Mouse (Mus musculus) kidney, embryonic 14.5 days (tissue): Measurements from ENCODE around the gene Tagln. TPM values are rescaled to one million over a fixed set of nuclear protein-coding genes. Genes with fewer than 3 reads are reported as not detected.

Source experiments
- ATAC-seq: fragments of 200-750 bp; cut with Nextera tagmentation; 2 replicates; pipeline ENCODE4 v1.8.0; 2017; ENCODE audit warnings: moderate number of reproducible peaks, mild to moderate bottlenecking, moderate TSS enrichment, moderate library complexity; ENCODE audit not compliant: low FRiP score, low TSS enrichment
- H3K27ac ChIP-seq: fragments of 300-500 bp; sonication (generic); 2 replicates; pipeline ENCODE4 v1.5.1; 2014; ENCODE audit warnings: low read depth, mild to moderate bottlenecking, low read length, moderate library complexity, mixed read lengths
- H3K27me3 ChIP-seq: fragments of 300-500 bp; sonication (generic); 2 replicates; pipeline ENCODE4 v1.6.1; 2014; ENCODE audit warnings: mild to moderate bottlenecking, low read length; ENCODE audit not compliant: control insufficient read depth, insufficient read depth
- H3K36me3 ChIP-seq: fragments of 300-500 bp; sonication (generic); 2 replicates; pipeline ENCODE4 v1.6.1; 2014; ENCODE audit warnings: low read length, mixed read lengths; ENCODE audit not compliant: control insufficient read depth, insufficient read depth
- H3K4me1 ChIP-seq: fragments of 300-500 bp; sonication (generic); 2 replicates; pipeline ENCODE4 v1.6.1; 2014; ENCODE audit warnings: low read length, mixed read lengths; ENCODE audit not compliant: control insufficient read depth, insufficient read depth
- H3K4me2 ChIP-seq: fragments of 300-500 bp; sonication (generic); replicated peaks from 2 replicates; pipeline ENCODE4 v1.6.1; 2014; ENCODE audit warnings: low read depth, mild to moderate bottlenecking, low read length
- H3K4me3 ChIP-seq: fragments of 300-500 bp; sonication (generic); 2 replicates; pipeline ENCODE4 v1.5.1; 2014; ENCODE audit warnings: mild to moderate bottlenecking, low read length
- H3K9ac ChIP-seq: fragments of 300-500 bp; sonication (generic); 2 replicates; pipeline ENCODE4 v1.6.1; 2014; ENCODE audit warnings: low read depth, mild to moderate bottlenecking, low read length, moderate library complexity
- H3K9me3 ChIP-seq: fragments of 300-500 bp; sonication (generic); 2 replicates; pipeline ENCODE4 v1.6.1; 2016; ENCODE audit warnings: low read length; ENCODE audit not compliant: control insufficient read depth
- WGBS: fragments of 180-500 bp; shearing (Covaris S2); extraction: QIAGEN DNeasy Blood & Tissue Kit; methylation state at CpG from one replicate; pipeline ENCODE4 v1.1.7; 2014; 5-methylcytosine and 5-hydroxymethylcytosine counted together
- polyA plus RNA-seq: library from polyadenylated mRNA; unstranded; fragments of >200 nt; fragmentation: Nextera tagmentation; extraction: Ambion mirVana; gene quantifications from 2 replicates; pipeline ENCODE4 v1.2.1, GENCODE M21; 2014

Tagln gene
- polyA plus RNA-seq, 1 experiment from 2014 or later = 35.9 TPM

DNA sequence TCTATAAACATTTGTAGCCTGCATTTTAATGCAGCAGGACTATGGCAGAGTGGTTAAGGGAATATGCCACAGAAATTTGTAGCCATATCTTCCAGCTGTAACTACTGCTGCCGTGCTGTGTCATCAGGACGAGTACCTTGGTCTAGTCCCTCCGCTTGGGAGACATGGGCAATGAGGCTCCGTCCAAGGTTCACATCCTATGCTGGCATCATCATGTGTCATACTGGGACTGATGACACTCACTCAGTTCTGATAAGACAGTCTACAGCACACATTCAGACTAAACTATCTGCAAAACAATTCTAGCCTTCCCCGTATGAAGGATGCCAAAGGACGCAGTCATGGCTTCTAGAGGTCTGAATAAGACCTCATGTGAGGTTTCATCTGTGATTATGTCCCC is 27.7 kb upstream of the Tagln start:
- no peak overlapping the region for H3K27ac ChIP-seq
- H3K4me2 ChIP-seq = no peak overlapping the region
- H3K36me3 ChIP-seq = peaks cover 70% of the 10 kb centered on the region
- H3K9ac ChIP-seq = no peak overlapping the region
- WGBS = 93% methylated on average over 6 of the region's 6 CpGs
- no peaks in the 10 kb centered on the region for H3K9me3 ChIP-seq
- no peak for ATAC-seq
- no peaks in the 10 kb centered on the region for H3K4me1 ChIP-seq
- no peaks in the 10 kb centered on the region for H3K27me3 ChIP-seq
- no peak overlapping the region for H3K4me3 ChIP-seq

DNA sequence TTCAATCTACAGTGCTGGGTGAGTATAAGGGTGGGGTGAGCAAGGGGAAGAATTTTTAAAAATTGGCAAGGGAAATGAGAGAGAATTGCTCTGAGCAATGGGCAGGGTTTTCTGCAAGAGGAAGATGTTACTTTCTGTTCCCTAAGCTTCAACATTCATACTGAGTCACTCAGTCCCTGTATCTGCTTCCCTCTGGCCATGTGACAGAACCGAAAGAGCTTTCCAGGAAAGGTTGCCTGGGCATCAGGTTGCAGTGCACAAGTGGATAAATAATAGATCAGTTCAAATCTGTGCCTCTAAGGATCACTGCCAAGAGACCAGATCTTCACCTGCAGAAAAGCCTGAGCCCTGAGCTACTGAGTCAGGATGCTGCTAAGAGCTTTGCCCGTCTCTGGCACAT is 26.0 kb upstream of the Tagln start:
- Histone ChIP-seq H3K27ac (no peak overlapping the region), H3K9ac (no peak overlapping the region), H3K36me3 (peaks cover 53% of the 10 kb centered on the region), H3K4me2 (no peak overlapping the region), H3K4me1 (no peaks in the 10 kb centered on the region), H3K27me3 (no peaks in the 10 kb centered on the region), H3K9me3 (no peaks in the 10 kb centered on the region), H3K4me3 (no peak overlapping the region)
- ATAC-seq = no peak
- WGBS = 80% methylated on average over 2 of the region's 2 CpGs

DNA sequence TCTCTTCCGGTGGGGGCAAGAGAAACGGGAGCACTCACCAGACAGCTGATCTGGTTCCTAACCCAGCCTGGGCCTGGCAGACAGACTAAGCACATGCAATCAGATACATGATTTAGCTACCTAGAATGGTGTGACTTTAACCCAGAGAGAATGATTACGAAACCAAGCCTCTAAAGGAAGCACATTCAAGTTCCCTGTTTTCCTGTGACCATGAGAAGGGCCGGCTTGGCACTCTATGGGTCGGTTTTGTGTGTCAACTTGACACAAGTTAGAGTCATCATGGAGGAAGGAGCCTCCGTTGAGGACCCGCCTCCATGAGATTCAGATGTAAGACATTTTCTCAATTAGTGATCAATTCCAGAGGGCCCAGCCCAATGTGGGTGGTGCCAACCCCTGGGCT is 23.8 kb upstream of the Tagln start:
- H3K36me3 ChIP-seq = peaks cover 32% of the 10 kb centered on the region
- WGBS = 82% methylated on average over 7 of the region's 7 CpGs
- no peak overlapping the region for H3K4me2 ChIP-seq
- no peak overlapping the region for H3K9ac ChIP-seq
- H3K9me3 ChIP-seq = no peaks in the 10 kb centered on the region
- ATAC-seq = no peak
- H3K27me3 ChIP-seq = no peaks in the 10 kb centered on the region
- no peak overlapping the region for H3K27ac ChIP-seq
- H3K4me3 ChIP-seq = no peak overlapping the region
- H3K4me1 ChIP-seq = no peaks in the 10 kb centered on the region

DNA sequence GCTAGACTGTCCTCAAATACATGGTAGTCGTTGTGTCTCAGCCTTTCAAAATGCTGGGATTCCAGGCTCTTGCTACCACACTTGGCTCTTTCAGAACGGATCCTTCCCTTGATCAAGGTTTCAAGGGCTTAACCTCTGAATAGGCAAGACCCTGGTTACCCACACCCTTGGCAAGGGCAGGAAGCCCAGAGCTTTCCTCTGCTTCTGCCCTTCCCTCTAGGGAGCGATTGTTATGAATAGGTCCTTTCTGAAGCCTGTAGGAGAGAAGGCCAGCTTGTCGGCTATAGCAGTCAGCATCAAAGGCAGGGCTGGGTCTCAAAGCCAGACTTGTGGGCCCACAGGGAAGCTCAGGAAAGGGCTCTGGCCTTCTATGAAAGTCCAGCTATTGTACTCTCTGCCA is 23.0 kb upstream of the Tagln start:
- Histone ChIP-seq H3K9ac (no peak overlapping the region), H3K27me3 (no peaks in the 10 kb centered on the region), H3K27ac (peak overlapping the region; percentile 19; the same call in 1 of the 2 replicates), H3K4me3 (no peak overlapping the region), H3K4me2 (no peak overlapping the region), H3K9me3 (no peaks in the 10 kb centered on the region), H3K36me3 (peaks cover 24% of the 10 kb centered on the region), H3K4me1 (peaks cover 4% of the 10 kb centered on the region; the same call in 1 of the 2 replicates)
- 52% methylated on average over 4 of the region's 4 CpGs for WGBS
- no peak for ATAC-seq

DNA sequence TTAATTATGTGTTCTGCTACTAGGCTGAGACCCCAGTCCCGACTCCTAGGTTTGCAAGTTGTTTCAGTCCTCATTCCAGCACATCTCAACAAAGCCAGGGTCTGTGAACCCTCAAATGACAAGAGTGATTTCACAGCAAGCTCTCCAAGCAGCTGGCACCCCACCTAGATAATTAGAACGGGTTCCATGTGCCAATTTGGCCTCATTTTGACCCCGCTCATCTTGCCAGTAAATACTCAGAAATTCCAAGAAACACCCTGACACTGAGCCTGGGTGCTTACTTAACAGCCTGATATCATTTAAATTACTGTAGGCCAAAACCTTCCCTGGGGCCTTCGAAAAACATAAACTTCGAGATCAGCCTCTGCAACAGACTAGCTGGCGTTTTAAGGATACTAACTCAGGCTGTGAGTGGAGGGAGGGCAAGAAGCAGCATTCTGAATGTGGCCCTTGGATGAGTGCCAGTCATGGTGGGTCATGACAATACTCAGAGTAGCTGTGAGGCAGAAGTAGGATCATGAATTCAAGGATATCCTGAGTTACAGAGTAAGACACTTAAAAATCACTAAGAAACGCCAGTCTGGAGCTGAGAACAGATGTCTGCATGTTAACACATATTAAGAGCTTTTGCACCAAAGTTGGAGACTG is 22.3 kb upstream of the Tagln start:
- H3K9ac ChIP-seq = no peak overlapping the region
- H3K27me3 ChIP-seq = no peaks in the 10 kb centered on the region
- H3K27ac ChIP-seq = peak overlapping the region; percentile 19; the same call in 1 of the 2 replicates
- H3K4me2 ChIP-seq = no peak overlapping the region
- H3K4me3 ChIP-seq = no peak overlapping the region
- peaks cover 17% of the 10 kb centered on the region for H3K36me3 ChIP-seq
- WGBS = 58% methylated on average over 7 of the region's 7 CpGs
- H3K4me1 ChIP-seq = peaks cover 11% of the 10 kb centered on the region; the same call in 1 of the 2 replicates
- no peaks in the 10 kb centered on the region for H3K9me3 ChIP-seq
- no peak for ATAC-seq

DNA sequence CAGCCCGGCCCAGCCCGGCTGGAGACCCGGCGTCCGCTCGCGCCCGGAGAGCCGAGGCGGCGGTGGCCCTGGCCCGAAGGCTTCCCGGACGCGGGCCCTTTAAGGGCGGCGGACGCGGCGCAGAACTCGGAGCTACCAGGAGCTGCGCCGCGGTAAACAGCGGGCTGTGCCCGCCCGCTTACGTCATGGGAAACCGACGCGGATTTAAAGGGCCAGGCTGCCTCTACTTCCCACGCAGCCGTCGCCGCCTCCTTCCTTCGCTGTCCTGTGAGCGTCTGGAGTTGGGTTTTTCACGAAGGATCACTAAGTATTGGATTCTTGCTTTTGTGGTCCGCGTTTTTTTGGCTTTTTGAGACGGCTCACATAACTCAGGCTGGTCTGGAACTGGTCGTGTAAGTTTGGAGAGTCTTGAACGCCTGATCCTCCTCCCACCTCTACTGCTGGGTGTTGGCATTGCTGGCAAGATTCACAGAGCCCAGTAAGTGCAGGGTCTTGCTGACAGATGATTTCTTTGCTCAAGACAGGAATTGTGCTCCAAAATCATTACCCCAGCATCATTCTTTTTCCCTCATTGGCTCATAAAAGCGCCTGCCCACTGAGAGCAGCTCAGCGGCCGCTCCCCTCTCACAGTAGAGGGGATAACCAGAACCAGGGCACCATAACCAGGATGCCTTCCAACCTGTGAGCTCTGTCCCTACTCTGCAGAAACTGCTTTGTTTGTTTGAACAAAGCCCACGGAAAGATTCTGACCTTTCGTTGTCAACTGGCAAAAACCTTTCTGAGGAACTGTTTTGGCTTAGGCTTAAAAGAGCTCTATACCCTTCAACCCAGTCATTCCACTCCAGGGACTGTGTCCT is 19.5 kb upstream of the Tagln start, which contains the start of gene Sidt2:
Gene Sidt2 (minus strand): TSS at position 152 of the 857 bp plus-strand sequence.
- ATAC-seq = peak; percentile 94
- H3K9ac ChIP-seq = peak within 1 kb of the TSS; percentile 91
- no peaks in the 10 kb centered on the region for H3K9me3 ChIP-seq
- peak within 1 kb of the TSS; percentile 87 for H3K4me2 ChIP-seq
- H3K4me1 ChIP-seq = peaks cover 12% of the 10 kb centered on the region; the same call in 1 of the 2 replicates
- peak within 1 kb of the TSS; percentile 82 for H3K27ac ChIP-seq
- H3K4me3 ChIP-seq = peak within 1 kb of the TSS; percentile 86
- peaks cover 21% of the 10 kb centered on the region; the same call in 1 of the 2 replicates for H3K36me3 ChIP-seq
- WGBS = under 1% methylated on average over 48 of the region's 48 CpGs
- H3K27me3 ChIP-seq = no peaks in the 10 kb centered on the region

DNA sequence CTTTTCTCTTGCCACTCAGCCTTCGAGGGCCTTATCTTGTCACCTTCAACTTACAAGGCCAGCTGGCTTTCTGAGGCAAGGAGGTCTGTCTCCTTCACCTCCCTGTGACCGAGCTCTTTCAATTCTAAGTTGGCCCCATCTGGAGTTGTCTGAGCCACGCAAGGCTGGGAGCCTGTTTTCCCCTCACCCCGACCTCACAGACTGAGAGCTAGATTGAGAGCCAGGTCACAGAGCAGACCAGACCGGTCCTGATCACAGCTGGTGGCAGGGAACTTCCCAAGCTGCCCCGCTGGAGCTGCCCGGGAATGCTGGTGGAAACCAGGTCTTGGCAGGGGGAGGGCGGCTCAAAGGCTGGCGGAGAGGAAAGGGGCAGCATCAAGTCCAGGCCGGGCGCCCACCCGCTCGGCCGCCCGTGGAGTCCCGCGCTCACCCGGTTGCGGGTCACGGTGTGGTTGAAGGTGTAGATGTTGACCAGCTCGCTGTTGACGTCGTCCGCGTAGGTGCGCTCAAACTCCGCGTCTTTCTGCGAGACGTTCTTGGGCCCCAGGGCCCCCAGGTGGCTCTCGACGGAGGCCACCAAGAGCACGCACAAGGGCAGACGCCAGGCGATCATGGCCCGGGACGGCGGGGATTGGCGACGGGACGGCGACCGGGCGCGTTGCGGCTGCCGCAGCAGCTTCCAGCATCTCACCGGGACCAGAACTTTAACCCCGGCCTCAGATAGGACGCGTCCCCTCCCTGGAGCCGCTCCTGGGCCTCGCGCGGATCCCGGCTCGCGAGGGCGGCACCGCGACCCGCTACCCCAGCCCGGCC is 18.6 kb upstream of the Tagln start:
- Histone ChIP-seq H3K9me3 (no peaks in the 10 kb centered on the region), H3K27me3 (no peaks in the 10 kb centered on the region), H3K4me1 (peaks cover 12% of the 10 kb centered on the region; the same call in 1 of the 2 replicates), H3K36me3 (peaks cover 29% of the 10 kb centered on the region), H3K27ac (peak overlapping the region; percentile 82), H3K9ac (peak overlapping the region; percentile 91), H3K4me3 (peak overlapping the region; percentile 86), H3K4me2 (peak overlapping the region; percentile 87)
- ATAC-seq = peak; percentile 73
- under 1% methylated on average over 63 of the region's 63 CpGs for WGBS

DNA sequence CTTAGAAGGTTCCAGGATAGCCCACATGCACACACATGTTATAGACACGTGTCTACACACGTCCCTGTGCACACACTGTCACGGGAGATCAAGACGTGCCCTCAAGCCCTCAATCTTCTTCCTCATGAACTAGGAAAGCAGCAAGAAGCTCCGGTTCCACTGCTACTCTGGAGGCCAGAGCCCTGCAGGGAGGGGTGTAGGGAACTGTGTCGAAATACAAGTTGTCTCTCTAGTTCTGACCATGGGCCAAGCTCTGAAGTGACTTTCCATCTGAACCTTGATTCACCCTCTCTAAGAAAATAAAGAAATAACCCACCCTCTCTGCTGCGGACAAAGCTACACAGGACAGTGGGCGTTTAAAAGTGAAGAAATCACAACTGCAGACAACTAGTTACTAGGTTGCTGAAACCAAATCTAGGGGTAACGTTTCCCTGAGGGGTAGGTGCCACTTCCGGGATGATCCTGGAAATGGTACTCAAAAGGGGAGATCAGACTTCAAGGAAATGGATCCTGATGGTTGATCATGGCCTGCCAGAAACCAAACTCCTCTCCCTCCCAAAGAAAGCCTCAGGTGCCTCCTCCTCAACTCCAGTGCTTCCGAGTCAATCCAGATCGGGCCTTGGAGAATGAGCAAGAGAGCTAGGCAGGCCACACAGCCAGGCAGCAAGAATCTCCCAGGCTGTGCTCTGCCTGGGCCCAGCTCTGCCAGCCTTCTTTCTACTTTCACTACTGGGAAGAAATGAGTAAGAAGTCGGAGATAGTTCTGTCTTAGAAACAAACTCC is 17.8 kb upstream of the Tagln start:
- WGBS = 46% methylated on average over 13 of the region's 13 CpGs
- no peaks in the 10 kb centered on the region for H3K9me3 ChIP-seq
- H3K4me2 ChIP-seq = peak overlapping the region; percentile 87
- H3K27ac ChIP-seq = peak overlapping the region; percentile 82; the same call in 1 of the 2 replicates
- peaks cover 36% of the 10 kb centered on the region for H3K36me3 ChIP-seq
- peak overlapping the region; percentile 86 for H3K4me3 ChIP-seq
- peak overlapping the region; percentile 91 for H3K9ac ChIP-seq
- no peaks in the 10 kb centered on the region for H3K27me3 ChIP-seq
- peaks cover 12% of the 10 kb centered on the region; the same call in 1 of the 2 replicates for H3K4me1 ChIP-seq
- no peak for ATAC-seq
